In the genomic region with DNA sequence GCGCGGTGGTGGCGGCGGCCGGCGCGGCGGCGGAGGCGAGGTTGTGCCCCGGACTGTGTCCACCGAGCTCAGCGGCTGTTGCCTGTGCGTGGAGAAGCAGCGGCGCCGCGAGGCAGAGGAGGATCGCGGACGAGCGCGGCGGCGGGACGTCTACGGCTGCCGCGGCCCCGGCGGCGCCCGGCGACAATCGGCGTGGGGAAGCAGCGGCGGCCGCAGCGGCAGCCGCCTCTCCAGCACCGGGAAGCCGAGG, we compare ENCODE assay signal across 8 mouse cellular contexts. TPM values are rescaled to one million over a fixed set of nuclear protein-coding genes. Genes with fewer than 3 reads are reported as not detected.
A peak's percentile ranks its signal among the peaks of the same experiment; 100 is the strongest.
DNase-seq lines count a peak whose midpoint lies in the region; ATAC-seq and TF ChIP-seq lines count a peak whose summit lies in the region.

A gene (plus strand): TSS at position 15 of the 250 bp plus-strand sequence.

- H3K27me3 ChIP-seq in midbrain, embryonic 15.5 days (replicated peaks), result no peaks in the 10 kb centered on the region

- peak within 1 kb of the TSS; percentile 70 for H3K9ac ChIP-seq in midbrain, embryonic 15.5 days

- peak within 1 kb of the TSS; percentile 100 for H3K27ac ChIP-seq in layer of hippocampus, adult 2 months
- H3K27ac ChIP-seq in midbrain, embryonic 15.5 days, result peak within 1 kb of the TSS; percentile 97

- peak; percentile 98 for TF ChIP-seq POLR2A in brain, embryonic 14.5 days (IDR thresholded peaks at IDR 0.05; ENCODE audit: borderline replicate concordance, extremely low read depth, insufficient read depth, insufficient read length, poor library complexity, severe bottlenecking)

- peak within 1 kb of the TSS; percentile 53 for H3K4me2 ChIP-seq in midbrain, embryonic 15.5 days

- no peaks in the 10 kb centered on the region for H3K36me3 ChIP-seq in midbrain, embryonic 15.5 days (replicated peaks)

- no peak for DNase-seq in layer of hippocampus, adult 2 months (ENCODE audit: low spot score in 2 of 2)
- no peak for DNase-seq in layer of hippocampus, adult 9-11 months
- no peak for DNase-seq in brain, embryonic 14.5 days (ENCODE audit: low read depth)
- no peak for DNase-seq in layer of hippocampus, postnatal 25 days (ENCODE audit: extremely low spot score in 1 of 2, low spot score in 1 of 2)
- no peak for DNase-seq in yolk sac, embryonic 10.5 days (ENCODE audit: low spot score)
- no peak for DNase-seq in thymus, postnatal 4 days

- WGBS in midbrain, embryonic 15.5 days, result 0% methylated on average over 34 of the region's 43 CpGs

- no peak for ATAC-seq in granulocyte monocyte progenitor cell, adult 5-6 weeks (replicated peaks; ENCODE audit: poor library complexity, severe bottlenecking)
- peak; percentile 61; the same call in 1 of the 2 replicates for ATAC-seq in midbrain, embryonic 15.5 days (replicated peaks)

- no peak for TF ChIP-seq CTCF in layer of hippocampus, adult 2 months (conservative IDR thresholded peaks at IDR 0.05)
- no peak for TF ChIP-seq CTCF in brain, embryonic 14.5 days (IDR thresholded peaks at IDR 0.05; ENCODE audit: borderline replicate concordance, extremely low read depth, insufficient read depth, insufficient read length)

- peak within 1 kb of the TSS; percentile 99 for H3K4me3 ChIP-seq in layer of hippocampus, adult 2 months
- H3K4me3 ChIP-seq in midbrain, embryonic 15.5 days, result peak within 1 kb of the TSS; percentile 75

- no peaks in the 10 kb centered on the region for H3K9me3 ChIP-seq in midbrain, embryonic 15.5 days

- H3K4me1 ChIP-seq in midbrain, embryonic 15.5 days, result peaks cover 26% of the 10 kb centered on the region

RNA-seq across cellular contexts. Expression of the gene that starts here (rescaled TPM):
- total RNA-seq in layer of hippocampus, adult 2 months (2021), result 1,000 to 10,000 TPM; 1,343 to 1,371 TPM
- polyA plus RNA-seq in brain, embryonic 14.5 days (2012; rRNA removed), result 55.4 and 78.6 TPM in 2 replicates
- 56.6 and 61.1 TPM in 2 replicates for total RNA-seq in granulocyte monocyte progenitor cell, adult 5-6 weeks (2014; fragmentation: Nextera tagmentation)
- total RNA-seq in granulocyte monocyte progenitor cell, adult 5-6 weeks (2017), result 72.4 and 73.9 TPM in 2 replicates
- total RNA-seq in layer of hippocampus, postnatal 25 days (2021), result 1,000 to 10,000 TPM; 1,252 to 1,286 TPM
- 145 and 148 TPM in 2 replicates for polyA plus RNA-seq in midbrain, embryonic 15.5 days (2015; fragmentation: Nextera tagmentation; extraction: Ambion mirVana)

Comparison
In these comparisons a context has a peak if more than half of its experiments do, and no peak if none do; other contexts are left out.
1. RNA of the gene that starts here (total RNA-seq): 1,343 to 1,371 TPM in layer of hippocampus, adult 2 months and 1,252 to 1,286 TPM in layer of hippocampus, postnatal 25 days; 56.6 to 73.9 TPM in granulocyte monocyte progenitor cell, adult 5-6 weeks; every median in the first group is over 10 times any median in the second.